ENCODE assay signal across 8 mouse cellular contexts in the genomic region with DNA sequence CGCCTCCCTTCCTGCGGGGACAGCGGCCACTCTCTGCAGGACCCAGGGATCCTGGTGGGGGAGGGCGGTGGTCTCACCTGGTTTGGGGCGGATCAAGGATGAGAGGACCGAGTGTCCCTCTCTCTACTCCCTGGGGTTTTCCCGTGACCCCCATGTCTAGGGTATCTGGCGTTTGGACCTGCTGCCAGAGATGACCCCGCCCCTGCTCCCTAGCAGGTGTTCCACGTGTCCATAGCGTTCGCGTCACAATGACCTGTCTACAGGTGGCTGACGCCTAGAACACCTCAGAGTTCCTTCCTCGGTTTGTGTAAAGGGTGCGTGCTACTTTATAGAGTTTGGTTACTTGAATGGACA. TPM values are rescaled to one million over a fixed set of nuclear protein-coding genes. Genes with fewer than 3 reads are reported as not detected.
A peak's percentile ranks its signal among the peaks of the same experiment; 100 is the strongest.
DNase-seq lines count a peak whose midpoint lies in the region; ATAC-seq and TF ChIP-seq lines count a peak whose summit lies in the region.

A gene (minus strand): TSS at position 193 of the 354 bp plus-strand sequence.

- no peak for TF ChIP-seq CTCF in olfactory bulb, adult 2 months (IDR thresholded peaks at IDR 0.05; ENCODE audit: insufficient read depth, low read depth, low read length)

- 2% methylated on average over 14 of the region's 16 CpGs for WGBS in heart, embryonic 10.5 days
- WGBS in hindbrain, embryonic 15.5 days, result 2% methylated on average over 14 of the region's 16 CpGs
- WGBS in liver, embryonic 13.5 days (ENCODE audit: insufficient replicate concordance), result 3% methylated on average over 13 of the region's 16 CpGs
- WGBS in olfactory bulb, adult 2 months, result 3% methylated on average over 16 of the region's 16 CpGs

- DNase-seq in heart, embryonic 10.5 days (ENCODE audit: low spot score), result no peak
- no peak for DNase-seq in heart, postnatal 36 days
- DNase-seq in ES-CJ7 (ENCODE audit: low read depth, low spot score), result peak; percentile 42
- DNase-seq in liver, embryonic 13.5 days, result no peak
- no peak for DNase-seq in right cerebral cortex, postnatal 25 days

- H3K9me3 ChIP-seq in heart, embryonic 10.5 days, result no peaks in the 10 kb centered on the region
- no peaks in the 10 kb centered on the region for H3K9me3 ChIP-seq in hindbrain, embryonic 15.5 days
- H3K9me3 ChIP-seq in liver, embryonic 13.5 days (replicated peaks), result no peaks in the 10 kb centered on the region

- 0 out of 2 replicates have a peak, but pooled peaks cover 3% of the 10 kb centered on the region for H3K27me3 ChIP-seq in heart, embryonic 10.5 days (ENCODE audit: insufficient read depth, poor library complexity, severe bottlenecking)
- H3K27me3 ChIP-seq in hindbrain, embryonic 15.5 days, result no peaks in the 10 kb centered on the region
- peaks cover 41% of the 10 kb centered on the region for H3K27me3 ChIP-seq in liver, embryonic 13.5 days

- H3K4me3 ChIP-seq in heart, embryonic 10.5 days, result peak within 1 kb of the TSS; percentile 88
- peak within 1 kb of the TSS; percentile 74 for H3K4me3 ChIP-seq in hindbrain, embryonic 15.5 days
- peak within 1 kb of the TSS; percentile 62 for H3K4me3 ChIP-seq in liver, embryonic 13.5 days (replicated peaks)
- peak within 1 kb of the TSS; percentile 62 for H3K4me3 ChIP-seq in olfactory bulb, adult 2 months (ENCODE audit: insufficient read depth, low read depth, low read length)

- TF ChIP-seq POLR2A in olfactory bulb, adult 2 months (IDR thresholded peaks at IDR 0.05; ENCODE audit: insufficient read depth, low read depth, low read length), result 0 out of 2 replicates have a peak, but pooled peaks have one; percentile 5

- H3K4me1 ChIP-seq in heart, embryonic 10.5 days, result peaks cover 14% of the 10 kb centered on the region
- H3K4me1 ChIP-seq in hindbrain, embryonic 15.5 days (replicated peaks), result peaks cover 10% of the 10 kb centered on the region; the same call in 1 of the 2 replicates
- 0 out of 2 replicates have a peak, but pooled peaks cover 5% of the 10 kb centered on the region for H3K4me1 ChIP-seq in liver, embryonic 13.5 days (replicated peaks)
- peaks cover 2% of the 10 kb centered on the region for H3K4me1 ChIP-seq in olfactory bulb, adult 2 months (ENCODE audit: control insufficient read depth, insufficient read depth, low read length)

- intact Hi-C loops in heart, postnatal 36 days (cut with DNase I), result no loop called here

- peak within 1 kb of the TSS; percentile 93 for H3K27ac ChIP-seq in heart, embryonic 10.5 days
- peak within 1 kb of the TSS; percentile 82 for H3K27ac ChIP-seq in hindbrain, embryonic 15.5 days (replicated peaks)
- H3K27ac ChIP-seq in liver, embryonic 13.5 days, result no peak within 1 kb of the TSS
- H3K27ac ChIP-seq in olfactory bulb, adult 2 months (ENCODE audit: insufficient read depth, low read depth, low read length), result peak within 1 kb of the TSS; percentile 43

- H3K9ac ChIP-seq in hindbrain, embryonic 15.5 days, result peak within 1 kb of the TSS; percentile 84
- H3K9ac ChIP-seq in liver, embryonic 13.5 days, result peak within 1 kb of the TSS; percentile 44

- H3K36me3 ChIP-seq in heart, embryonic 10.5 days, result no peaks in the 10 kb centered on the region
- H3K36me3 ChIP-seq in hindbrain, embryonic 15.5 days, result 0 out of 2 replicates have a peak, but pooled peaks cover 6% of the 10 kb centered on the region
- H3K36me3 ChIP-seq in liver, embryonic 13.5 days, result no peaks in the 10 kb centered on the region

- H3K4me2 ChIP-seq in hindbrain, embryonic 15.5 days, result peak within 1 kb of the TSS; percentile 93
- H3K4me2 ChIP-seq in liver, embryonic 13.5 days, result peak within 1 kb of the TSS; percentile 76

- peak; percentile 20; the same call in 1 of the 2 replicates for ATAC-seq in common myeloid progenitor, adult 5-6 weeks (replicated peaks; ENCODE audit: low read depth, poor library complexity, severe bottlenecking)
- peak; percentile 77; the same call in 1 of the 2 replicates for ATAC-seq in hindbrain, embryonic 15.5 days (ENCODE audit: low FRiP score, low read depth)
- ATAC-seq in liver, embryonic 13.5 days (ENCODE audit: low read depth), result peak; percentile 30; the same call in 1 of the 2 replicates

RNA-seq across cellular contexts. Expression of the gene that starts here (rescaled TPM):
- 27.9 and 35.8 TPM in 2 replicates for polyA plus RNA-seq in heart, embryonic 10.5 days (2016; fragmentation: Nextera tagmentation; extraction: Ambion mirVana)
- 1 to 10 TPM; 6.8 to 8.0 TPM for total RNA-seq in heart, postnatal 36 days (2021)
- 27.6 and 28.1 TPM in 2 replicates for total RNA-seq in common myeloid progenitor, adult 5-6 weeks (2017)
- 67.1 and 71.3 TPM in 2 replicates for polyA plus RNA-seq in hindbrain, embryonic 15.5 days (2015; fragmentation: Nextera tagmentation; extraction: Ambion mirVana)
- 5.9 and 6.8 TPM in 2 replicates for polyA plus RNA-seq in liver, embryonic 13.5 days (2015; fragmentation: Nextera tagmentation; extraction: Ambion mirVana)
- not detected in 2 replicates for polyA plus RNA-seq in olfactory bulb, adult 2 months (2012; ENCODE audit: insufficient read depth, insufficient read length, low replicate concordance, missing spikeins)

Comparison
In these comparisons a context has a peak if more than half of its experiments do, and no peak if none do; other contexts are left out.
1. ATAC-seq: peak in every context shown above with its lines; median percentile 77 in hindbrain, embryonic 15.5 days; 30 in liver, embryonic 13.5 days; 20 in common myeloid progenitor, adult 5-6 weeks.